Mouse (Mus musculus) midbrain, embryonic 10.5 days (tissue): ENCODE data around the gene Rsph9. TPM values are rescaled to one million over a fixed set of nuclear protein-coding genes. Genes with fewer than 3 reads are reported as not detected.
A peak's percentile ranks its signal among the peaks of the same experiment; 100 is the strongest.

Source experiments
- DNase-seq: peaks from one replicate; pipeline ENCODE4 v3.0.0-alpha.2; 2017; ENCODE audit warnings: low spot score
- H3K27ac ChIP-seq: fragments of 300-500 bp; sonication (generic); replicated peaks from 2 replicates; pipeline ENCODE4 v1.5.1; 2016; ENCODE audit warnings: mild to moderate bottlenecking
- H3K27me3 ChIP-seq: fragments of 300-500 bp; sonication (generic); 2 replicates; pipeline ENCODE4 v1.6.1; 2016; ENCODE audit warnings: low read depth, mild to moderate bottlenecking; ENCODE audit not compliant: poor library complexity, severe bottlenecking
- H3K36me3 ChIP-seq: fragments of 300-500 bp; sonication (generic); 2 replicates; pipeline ENCODE4 v1.6.1; 2016; ENCODE audit warnings: mild to moderate bottlenecking, moderate library complexity
- H3K4me1 ChIP-seq: fragments of 300-500 bp; sonication (generic); 2 replicates; pipeline ENCODE4 v1.6.1; 2016
- H3K4me3 ChIP-seq: fragments of 300-500 bp; sonication (generic); 2 replicates; pipeline ENCODE4 v1.5.1; 2016; ENCODE audit warnings: mild to moderate bottlenecking, moderate library complexity
- H3K9me3 ChIP-seq: fragments of 300-500 bp; sonication (generic); replicated peaks from 2 replicates; pipeline ENCODE4 v1.6.1; 2016; ENCODE audit warnings: mild to moderate bottlenecking
- WGBS: fragments of 180-500 bp; shearing (Covaris S2); methylation state at CpG from one replicate; pipeline ENCODE4 v1.1.7; 2016; 5-methylcytosine and 5-hydroxymethylcytosine counted together
- polyA plus RNA-seq: library from polyadenylated mRNA; unstranded; fragments of >200 nt; fragmentation: Nextera tagmentation; extraction: Ambion mirVana; gene quantifications from 2 replicates; pipeline ENCODE4 v1.2.1, GENCODE M21; 2016

The Rsph9 gene
- polyA plus RNA-seq, 1 experiment from 2014 or later: 11.7 TPM

DNA sequence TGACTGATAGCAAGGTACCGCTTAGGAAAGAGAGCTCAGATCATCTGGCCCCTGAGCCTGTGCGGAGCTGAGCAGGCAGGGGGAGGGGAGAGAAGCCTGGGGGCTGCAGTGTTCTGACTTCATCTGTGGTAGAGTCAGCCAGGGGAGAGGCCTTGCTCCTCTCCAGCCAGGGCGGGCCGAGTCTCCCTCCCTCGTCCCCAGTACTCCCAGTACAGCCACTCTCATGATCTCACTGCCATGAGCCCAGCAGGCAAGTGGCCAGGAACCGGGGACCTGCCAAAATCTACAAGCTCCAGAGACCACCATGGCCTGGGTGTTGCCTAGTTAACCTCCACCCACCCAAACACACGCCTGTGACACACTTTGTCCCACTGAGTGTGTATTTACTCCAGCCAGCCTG is 62.4 kb downstream of the Rsph9 start:
- WGBS: 71% methylated on average over 7 of the region's 7 CpGs
- H3K4me1 ChIP-seq: peaks cover 34% of the 10 kb centered on the region
- peaks cover 2% of the 10 kb centered on the region; the same call in 1 of the 2 replicates for H3K9me3 ChIP-seq
- H3K27ac ChIP-seq: peak overlapping the region; percentile 52
- H3K36me3 ChIP-seq: no peaks in the 10 kb centered on the region
- no peak for DNase-seq
- H3K27me3 ChIP-seq: 0 out of 2 replicates have a peak, but pooled peaks cover 5% of the 10 kb centered on the region
- H3K4me3 ChIP-seq: no peak overlapping the region

DNA sequence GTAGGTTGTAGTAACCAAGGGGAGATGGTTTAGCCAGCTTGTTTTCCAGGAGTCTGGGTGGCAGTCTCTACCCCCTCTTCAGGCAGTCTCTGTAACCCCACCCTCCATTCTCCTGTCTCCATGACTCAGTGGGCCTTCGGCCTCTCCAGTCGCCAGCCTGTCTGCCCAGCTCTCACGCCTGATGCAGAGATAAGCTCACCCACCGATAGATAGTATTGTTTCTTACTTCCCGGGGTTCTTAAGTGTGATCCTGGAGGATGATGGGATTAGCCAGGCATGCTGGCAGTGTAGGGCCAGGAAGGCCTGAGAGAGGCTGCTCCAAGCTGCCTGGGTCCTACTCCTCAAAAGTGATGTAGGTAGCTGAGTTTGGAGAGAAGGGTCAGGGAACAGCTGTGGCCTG is 63.0 kb downstream of the Rsph9 start:
- Histone ChIP-seq H3K27ac (peak overlapping the region; percentile 52; the same call in 1 of the 2 replicates), H3K36me3 (no peaks in the 10 kb centered on the region), H3K4me1 (peaks cover 29% of the 10 kb centered on the region), H3K27me3 (0 out of 2 replicates have a peak, but pooled peaks cover 5% of the 10 kb centered on the region), H3K4me3 (no peak overlapping the region), H3K9me3 (peaks cover 2% of the 10 kb centered on the region; the same call in 1 of the 2 replicates)
- WGBS: 48% methylated on average over 5 of the region's 5 CpGs
- DNase-seq: no peak

DNA sequence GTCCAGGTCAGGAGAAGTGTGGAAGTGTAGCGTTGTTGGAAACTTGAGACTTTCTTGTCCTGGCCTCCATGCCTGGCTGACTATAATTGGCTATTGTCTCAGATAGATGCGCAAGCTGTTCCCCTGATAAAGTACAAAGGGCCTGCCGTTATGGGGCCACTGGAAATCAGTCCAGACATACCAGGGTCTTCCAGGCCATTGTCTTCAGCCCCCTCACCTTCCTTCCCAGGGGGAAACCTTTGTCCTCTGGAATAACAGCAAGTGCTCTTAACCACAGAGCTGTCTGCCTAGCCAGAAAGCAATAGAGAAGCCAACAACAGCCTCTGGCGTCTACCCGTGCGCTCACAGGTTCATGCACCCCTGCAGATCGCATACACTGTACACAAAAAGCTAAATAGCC is 63.6 kb downstream of the Rsph9 start:
- 61% methylated on average over 7 of the region's 7 CpGs for WGBS
- Histone ChIP-seq H3K4me1 (peaks cover 29% of the 10 kb centered on the region), H3K36me3 (no peaks in the 10 kb centered on the region), H3K9me3 (peaks cover 2% of the 10 kb centered on the region; the same call in 1 of the 2 replicates), H3K27me3 (0 out of 2 replicates have a peak, but pooled peaks cover 5% of the 10 kb centered on the region), H3K4me3 (no peak overlapping the region), H3K27ac (no peak overlapping the region)
- no peak for DNase-seq

DNA sequence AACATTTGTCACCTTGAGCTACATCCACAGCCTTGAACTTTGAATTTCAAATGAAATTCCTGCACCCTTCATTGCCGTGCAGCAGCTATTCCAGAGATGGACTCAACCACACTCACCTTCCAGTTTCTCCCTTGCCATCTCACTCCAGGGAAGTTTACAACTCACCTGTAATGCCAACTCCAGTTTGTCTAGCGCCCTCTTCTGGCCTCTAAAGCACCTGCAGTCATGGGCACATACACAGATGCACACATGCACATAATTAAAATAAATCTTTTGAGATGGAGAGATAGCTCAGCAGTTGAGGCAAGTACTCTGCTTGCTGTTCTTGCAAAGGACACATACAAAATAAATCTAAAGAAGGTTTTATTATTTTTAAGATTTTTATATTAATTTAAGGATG is 65.0 kb downstream of the Rsph9 start:
- no peaks in the 10 kb centered on the region for H3K36me3 ChIP-seq
- WGBS: 77% methylated on average over 2 of the region's 2 CpGs
- H3K4me1 ChIP-seq: peaks cover 24% of the 10 kb centered on the region
- H3K27ac ChIP-seq: no peak overlapping the region
- no peak for DNase-seq
- H3K27me3 ChIP-seq: 0 out of 2 replicates have a peak, but pooled peaks cover 3% of the 10 kb centered on the region
- no peak overlapping the region for H3K4me3 ChIP-seq
- peaks cover 2% of the 10 kb centered on the region; the same call in 1 of the 2 replicates for H3K9me3 ChIP-seq

DNA sequence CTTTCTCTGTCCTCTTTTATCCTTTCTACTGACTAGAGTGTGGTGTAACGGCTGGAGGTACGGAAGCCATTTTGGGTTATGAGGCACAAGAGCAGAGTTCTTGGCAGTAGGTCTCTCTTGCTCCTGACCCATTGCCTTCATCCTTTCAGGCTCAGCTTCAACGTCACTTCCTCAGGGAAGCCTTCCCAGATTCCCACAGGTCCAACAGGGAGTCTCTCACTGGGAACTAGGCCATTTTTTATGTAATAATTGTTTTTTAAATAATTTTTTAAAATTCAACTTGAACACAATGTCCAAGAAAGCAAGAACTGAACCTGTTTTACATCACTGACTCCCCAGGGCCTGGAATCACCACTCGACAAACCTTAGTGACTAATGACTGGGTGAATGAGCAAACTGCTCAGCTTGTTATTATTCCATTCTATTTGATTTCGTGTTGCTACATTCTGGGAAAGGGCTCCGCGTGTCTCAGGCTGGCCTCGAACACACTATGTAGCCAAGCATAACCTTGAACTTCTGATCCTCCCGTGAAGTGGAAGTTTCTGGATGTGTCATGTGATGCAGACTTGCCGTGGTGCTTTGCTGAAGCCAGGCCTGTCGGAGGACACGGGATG is 66.0 kb downstream of the Rsph9 start:
- no peaks in the 10 kb centered on the region for H3K27me3 ChIP-seq
- 94% methylated on average over 12 of the region's 12 CpGs for WGBS
- H3K4me1 ChIP-seq: peaks cover 21% of the 10 kb centered on the region
- DNase-seq: no peak
- no peak overlapping the region for H3K27ac ChIP-seq
- H3K9me3 ChIP-seq: peaks cover 2% of the 10 kb centered on the region; the same call in 1 of the 2 replicates
- no peaks in the 10 kb centered on the region for H3K36me3 ChIP-seq
- no peak overlapping the region for H3K4me3 ChIP-seq

DNA sequence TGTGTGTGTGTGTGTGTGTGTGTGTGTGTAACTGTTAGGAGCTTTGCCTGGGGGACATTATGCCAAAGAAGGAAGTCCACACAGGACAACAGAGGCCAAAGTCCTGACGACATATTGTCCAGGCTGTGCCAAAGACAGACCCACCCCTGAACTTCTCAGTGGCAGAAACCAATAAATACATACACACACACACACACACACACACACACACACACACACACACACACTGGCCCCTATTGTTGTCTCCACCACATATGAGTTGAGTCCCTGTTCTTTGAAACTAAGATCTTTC is 67.8 kb downstream of the Rsph9 start:
- 90% methylated on average over 1 of the region's 1 CpGs for WGBS
- H3K27ac ChIP-seq: no peak overlapping the region

DNA sequence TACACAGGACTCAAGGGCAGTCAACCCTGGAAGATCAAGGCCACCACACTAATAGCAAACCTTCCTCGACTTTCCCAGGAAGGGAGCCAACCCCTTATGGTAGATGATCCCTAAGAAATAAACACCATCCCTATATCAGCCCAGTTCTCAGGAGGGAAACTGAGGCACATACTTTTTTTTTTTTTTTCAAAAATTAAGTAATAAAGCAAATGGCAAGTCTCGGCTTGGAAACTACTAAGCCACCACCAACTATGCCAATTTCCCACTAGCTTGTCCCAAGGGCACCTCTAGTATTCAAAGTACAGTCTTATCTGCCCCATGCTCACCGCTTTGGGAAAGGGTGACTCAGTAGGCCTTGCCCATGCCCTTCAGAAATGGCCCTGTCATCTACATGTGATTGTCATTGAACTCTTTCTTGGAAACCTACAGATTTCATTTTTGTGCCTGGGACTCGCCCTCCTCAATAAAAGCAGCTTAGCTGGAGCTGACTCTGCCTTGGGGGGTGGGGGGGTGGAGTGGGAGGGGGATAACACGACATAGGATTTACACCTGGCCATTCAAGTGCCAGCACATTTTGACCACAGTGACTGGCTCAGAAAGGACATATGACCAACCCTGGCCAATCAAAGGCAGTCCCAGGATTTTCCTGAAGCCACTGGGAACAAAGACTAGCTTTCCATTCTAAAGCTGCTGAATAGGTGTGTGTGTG is 68.3 kb downstream of the Rsph9 start:
- 73% methylated on average over 5 of the region's 5 CpGs for WGBS
- H3K4me1 ChIP-seq: peaks cover 9% of the 10 kb centered on the region

More for the DNA sequence above, 67.8 kb downstream of the Rsph9 start:
- H3K27me3 ChIP-seq: no peaks in the 10 kb centered on the region
- H3K36me3 ChIP-seq: no peaks in the 10 kb centered on the region
- peaks cover 2% of the 10 kb centered on the region; the same call in 1 of the 2 replicates for H3K9me3 ChIP-seq
- no peak overlapping the region for H3K4me3 ChIP-seq
- H3K4me1 ChIP-seq: peaks cover 14% of the 10 kb centered on the region
- DNase-seq: no peak

DNA sequence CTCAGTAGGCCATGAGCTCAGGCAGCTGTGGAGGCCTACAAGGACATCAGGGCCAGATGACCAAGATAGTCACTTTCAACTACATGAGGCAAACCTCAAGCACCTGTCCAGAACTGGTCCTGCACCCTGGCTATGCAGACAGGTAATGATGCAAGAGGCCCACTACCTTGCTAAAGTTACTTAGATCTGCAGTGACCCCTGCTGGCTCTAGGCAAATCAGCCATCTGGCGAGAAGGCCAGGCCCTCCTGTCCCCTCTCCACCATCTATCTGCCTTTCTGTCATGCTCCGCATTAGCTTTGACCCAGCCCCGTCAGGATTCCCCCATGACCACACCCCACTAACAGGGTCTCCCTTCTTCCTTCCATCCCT is 68.9 kb downstream of the Rsph9 start:
- Histone ChIP-seq H3K36me3 (no peaks in the 10 kb centered on the region), H3K4me3 (no peak overlapping the region), H3K4me1 (peaks cover 5% of the 10 kb centered on the region; the same call in 1 of the 2 replicates), H3K27ac (no peak overlapping the region), H3K27me3 (no peaks in the 10 kb centered on the region), H3K9me3 (peaks cover 2% of the 10 kb centered on the region; the same call in 1 of the 2 replicates)
- 58% methylated on average over 3 of the region's 3 CpGs for WGBS
- DNase-seq: no peak

More for the DNA sequence above, 68.3 kb downstream of the Rsph9 start:
- Histone ChIP-seq H3K4me3 (no peak overlapping the region), H3K9me3 (peaks cover 2% of the 10 kb centered on the region; the same call in 1 of the 2 replicates), H3K27me3 (no peaks in the 10 kb centered on the region), H3K27ac (no peak overlapping the region), H3K36me3 (no peaks in the 10 kb centered on the region)
- no peak for DNase-seq

DNA sequence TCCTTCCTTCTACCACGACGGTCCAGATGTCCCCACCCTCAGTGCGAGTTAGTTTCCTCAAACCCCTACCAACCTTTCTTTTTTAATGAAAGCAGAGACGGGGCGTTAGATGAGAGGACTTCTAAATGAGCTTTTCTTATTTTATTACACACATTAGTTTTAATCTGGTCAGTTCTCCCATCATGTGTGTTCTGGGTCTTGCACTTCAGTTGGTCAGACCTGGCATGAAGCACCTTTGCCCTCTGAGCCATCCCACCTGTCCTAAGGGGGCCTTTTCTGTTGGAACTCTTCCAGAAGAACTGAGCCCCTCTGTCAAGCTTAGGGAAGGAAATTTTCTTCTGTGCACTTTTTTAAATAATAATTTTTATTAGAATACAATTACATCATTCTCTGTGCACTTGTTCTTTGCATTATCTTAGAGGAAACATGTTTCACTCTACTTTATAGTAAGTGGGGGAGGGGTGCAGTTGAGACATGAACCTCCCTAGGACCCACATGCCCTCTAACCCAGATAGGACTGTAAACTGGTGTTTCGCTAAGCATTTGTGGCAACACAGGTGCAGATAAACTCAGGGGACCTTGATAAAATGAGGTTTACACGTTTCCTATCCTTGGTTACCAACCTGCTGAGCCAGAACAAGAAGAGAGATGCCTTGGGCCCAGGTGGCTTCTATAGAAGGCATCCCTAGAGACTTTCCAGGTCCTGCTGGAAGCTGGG is 69.5 kb downstream of the Rsph9 start:
- H3K4me3 ChIP-seq: no peak overlapping the region
- 78% methylated on average over 7 of the region's 7 CpGs for WGBS
- H3K27ac ChIP-seq: no peak overlapping the region

DNA sequence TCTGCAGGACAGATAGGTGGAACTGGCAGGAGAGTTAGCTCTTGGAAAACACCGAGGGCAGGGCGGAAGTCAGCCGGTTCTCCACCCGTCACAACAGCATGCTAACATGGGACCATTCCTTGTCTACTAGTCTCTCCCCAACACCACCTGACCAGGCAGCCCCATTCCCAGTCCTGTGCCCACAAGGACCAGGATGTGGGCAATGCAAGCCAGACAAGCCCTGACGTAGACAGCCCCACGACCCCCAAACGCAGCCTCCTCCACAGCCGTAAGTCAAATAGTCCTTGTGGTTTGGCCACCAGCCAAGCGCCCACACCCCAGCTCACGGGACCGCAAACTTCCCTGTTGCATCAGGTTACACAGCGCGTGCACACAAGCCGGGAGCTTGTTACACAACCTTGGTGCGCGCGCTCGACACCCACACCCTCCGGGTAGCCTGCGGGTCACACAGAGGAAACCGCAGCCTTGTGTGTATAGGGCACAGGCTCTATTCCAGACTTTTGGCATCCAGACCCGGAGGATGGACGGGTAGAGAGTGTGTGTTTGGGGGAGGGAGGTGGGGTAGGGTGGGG is 70.2 kb downstream of the Rsph9 start:
- H3K36me3 ChIP-seq: no peaks in the 10 kb centered on the region
- H3K4me3 ChIP-seq: no peak overlapping the region
- DNase-seq: no peak
- no peaks in the 10 kb centered on the region for H3K9me3 ChIP-seq
- 86% methylated on average over 23 of the region's 23 CpGs for WGBS
- no peak overlapping the region for H3K27ac ChIP-seq
- 0 out of 2 replicates have a peak, but pooled peaks cover 5% of the 10 kb centered on the region for H3K4me1 ChIP-seq
- H3K27me3 ChIP-seq: no peaks in the 10 kb centered on the region

More for the DNA sequence above, 69.5 kb downstream of the Rsph9 start:
- no peak for DNase-seq
- Histone ChIP-seq H3K9me3 (peaks cover 2% of the 10 kb centered on the region; the same call in 1 of the 2 replicates), H3K4me1 (0 out of 2 replicates have a peak, but pooled peaks cover 5% of the 10 kb centered on the region), H3K36me3 (no peaks in the 10 kb centered on the region), H3K27me3 (no peaks in the 10 kb centered on the region)
